Mouse (Mus musculus) heart, embryonic 15.5 days (tissue): ENCODE results near the gene 4632433K11Rik. TPM values are rescaled to one million over a fixed set of nuclear protein-coding genes. Genes with fewer than 3 reads are reported as not detected.
"Not testable (repeated sequence)": the region's sequence is repeated elsewhere in the genome, so short reads cannot be mapped to it uniquely, and the experiment has no call there.

Source experiments
- ATAC-seq: fragments of 200-750 bp; cut with Nextera tagmentation; replicated peaks from 2 replicates; pipeline ENCODE4 v1.8.0; 2017; ENCODE audit warnings: low read depth, moderate TSS enrichment; ENCODE audit not compliant: insufficient number of reproducible peaks, insufficient read depth, low FRiP score
- H3K27ac ChIP-seq: fragments of 300-500 bp; sonication (generic); 2 replicates; pipeline ENCODE4 v1.5.1; 2015; ENCODE audit warnings: mild to moderate bottlenecking, inconsistent platforms
- H3K27me3 ChIP-seq: fragments of 300-500 bp; sonication (generic); 2 replicates; pipeline ENCODE4 v1.6.1; 2015; ENCODE audit warnings: inconsistent platforms
- H3K36me3 ChIP-seq: fragments of 300-500 bp; sonication (generic); 2 replicates; pipeline ENCODE4 v1.6.1; 2015; ENCODE audit warnings: mild to moderate bottlenecking, inconsistent platforms
- H3K4me1 ChIP-seq: fragments of 300-500 bp; sonication (generic); replicated peaks from 2 replicates; pipeline ENCODE4 v1.6.1; 2015; ENCODE audit warnings: inconsistent platforms
- H3K4me2 ChIP-seq: fragments of 300-500 bp; sonication (generic); 2 replicates; pipeline ENCODE4 v1.6.1; 2015; ENCODE audit warnings: inconsistent platforms, mild to moderate bottlenecking, moderate library complexity
- H3K4me3 ChIP-seq: fragments of 300-500 bp; sonication (generic); 2 replicates; pipeline ENCODE4 v1.5.1; 2015; ENCODE audit warnings: mild to moderate bottlenecking, inconsistent platforms
- H3K9ac ChIP-seq: fragments of 300-500 bp; sonication (generic); 2 replicates; pipeline ENCODE4 v1.6.1; 2015; ENCODE audit warnings: mild to moderate bottlenecking, inconsistent platforms
- H3K9me3 ChIP-seq: fragments of 300-500 bp; sonication (generic); replicated peaks from 2 replicates; pipeline ENCODE4 v1.6.1; 2016; ENCODE audit warnings: inconsistent platforms
- WGBS: fragments of 180-500 bp; shearing (Covaris S2); methylation state at CpG from one replicate; pipeline ENCODE4 v1.1.7; 2015; ENCODE audit warnings: mixed read lengths; 5-methylcytosine and 5-hydroxymethylcytosine counted together
- polyA plus RNA-seq: library from polyadenylated mRNA; unstranded; fragments of >200 nt; fragmentation: Nextera tagmentation; extraction: Ambion mirVana; gene quantifications from 2 replicates; pipeline ENCODE4 v1.2.1, GENCODE M21; 2015

Gene 4632433K11Rik
- not detected in 2 replicates for polyA plus RNA-seq

DNA sequence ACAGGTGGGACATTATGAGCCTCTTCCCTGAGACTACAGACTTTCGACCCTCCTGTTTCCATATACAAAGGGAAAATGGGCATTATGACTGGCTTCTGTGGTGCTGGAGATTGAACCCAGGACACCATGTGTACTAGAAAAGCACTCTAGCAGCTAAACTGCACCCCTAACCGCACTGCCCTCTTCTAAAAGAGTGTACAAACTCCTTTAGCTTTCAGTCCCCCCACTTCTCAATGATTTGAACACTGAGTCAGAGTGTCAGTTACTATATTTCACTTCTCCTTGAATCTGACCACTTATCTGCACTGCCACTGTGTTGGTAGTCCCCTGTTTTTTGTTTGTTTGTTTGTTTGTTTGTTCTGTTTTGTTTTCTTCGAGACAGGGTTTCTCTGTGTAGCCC lies at the start of gene 4632433K11Rik:
TSS of gene 4632433K11Rik (plus strand) at position 301 of the 400 bp plus-strand sequence.
- Histone ChIP-seq H3K4me3 (no peak within 1 kb of the TSS), H3K27me3 (no peaks in the 10 kb centered on the region), H3K36me3 (peaks cover 72% of the 10 kb centered on the region), H3K9me3 (peaks cover 24% of the 10 kb centered on the region), H3K4me1 (peaks cover 7% of the 10 kb centered on the region), H3K9ac (no peak within 1 kb of the TSS), H3K27ac (no peak within 1 kb of the TSS), H3K4me2 (no peak within 1 kb of the TSS)
- WGBS = 91% methylated on average over 3 of the region's 3 CpGs
- ATAC-seq = no peak

DNA sequence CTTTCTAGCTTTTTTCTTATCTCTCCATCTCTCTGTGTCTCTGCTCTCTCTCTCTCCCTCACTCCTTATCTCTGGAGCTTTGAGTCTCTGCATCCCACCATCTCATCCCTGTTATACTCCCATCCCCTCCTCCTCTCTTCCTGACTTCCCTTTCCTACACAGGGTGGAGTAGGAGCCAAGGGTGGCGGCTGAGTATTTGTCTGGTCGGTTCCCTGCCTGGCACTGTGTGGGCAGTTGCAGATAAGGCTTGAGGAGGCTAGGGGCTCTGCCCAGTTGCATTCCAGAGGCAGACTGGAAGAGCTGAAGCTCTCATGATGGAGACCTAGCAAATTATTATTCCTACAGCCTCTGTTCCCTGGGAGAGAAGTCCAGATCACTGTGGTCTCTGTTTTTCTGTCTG lies 45.7 kb upstream of the 4632433K11Rik start:
- WGBS = 23% methylated on average over 2 of the region's 2 CpGs
- Histone ChIP-seq H3K36me3 (peaks cover 10% of the 10 kb centered on the region), H3K9me3 (no peaks in the 10 kb centered on the region), H3K4me1 (peaks cover under 1% of the 10 kb centered on the region; the same call in 1 of the 2 replicates), H3K9ac (no peak overlapping the region), H3K4me2 (no peak overlapping the region), H3K27me3 (peaks cover 5% of the 10 kb centered on the region), H3K27ac (no peak overlapping the region), H3K4me3 (no peak overlapping the region)
- ATAC-seq = 0 out of 2 replicates have a peak, but pooled peaks have one; percentile 49

DNA sequence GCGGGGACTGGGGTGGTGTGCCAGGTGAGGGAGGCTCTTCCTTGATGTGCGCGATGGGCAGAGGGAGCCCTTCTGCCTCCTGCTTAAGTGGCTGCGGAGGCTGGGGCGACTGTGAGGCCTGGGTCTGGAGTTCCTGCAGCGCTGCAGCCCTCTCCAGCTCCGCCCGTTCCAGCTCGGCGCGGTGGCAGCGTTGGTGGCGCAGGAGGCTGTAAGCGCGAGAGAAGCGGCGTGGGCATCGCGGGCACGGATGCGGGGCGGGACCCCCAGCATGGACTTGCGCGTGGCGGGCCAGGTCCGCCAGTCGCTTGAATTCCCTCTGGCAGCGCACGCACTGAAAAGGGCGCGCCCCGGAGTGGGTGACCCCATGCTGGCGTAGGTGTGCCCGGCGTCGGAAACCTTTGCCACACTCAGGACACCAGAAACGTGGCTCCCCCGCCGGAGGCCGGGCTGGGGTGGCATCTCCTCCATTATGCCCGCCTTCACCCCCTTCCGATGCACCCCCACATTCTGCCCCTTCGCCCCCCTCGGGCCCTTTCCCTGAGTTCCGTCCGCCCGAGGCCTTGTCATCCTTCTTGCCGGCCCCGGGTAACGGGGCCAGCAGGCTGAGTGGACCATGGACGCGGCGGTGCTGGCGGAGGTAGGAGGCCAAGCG lies 40.4 kb upstream of the 4632433K11Rik start:
- Histone ChIP-seq H3K4me3 (peak overlapping the region; percentile 71), H3K4me1 (peaks cover 27% of the 10 kb centered on the region), H3K36me3 (peaks cover 22% of the 10 kb centered on the region), H3K4me2 (peak overlapping the region; percentile 82), H3K27me3 (peaks cover 20% of the 10 kb centered on the region), H3K27ac (no peak overlapping the region), H3K9ac (no peak overlapping the region), H3K9me3 (no peaks in the 10 kb centered on the region)
- no peak for ATAC-seq
- 43% methylated on average over 51 of the region's 55 CpGs for WGBS

DNA sequence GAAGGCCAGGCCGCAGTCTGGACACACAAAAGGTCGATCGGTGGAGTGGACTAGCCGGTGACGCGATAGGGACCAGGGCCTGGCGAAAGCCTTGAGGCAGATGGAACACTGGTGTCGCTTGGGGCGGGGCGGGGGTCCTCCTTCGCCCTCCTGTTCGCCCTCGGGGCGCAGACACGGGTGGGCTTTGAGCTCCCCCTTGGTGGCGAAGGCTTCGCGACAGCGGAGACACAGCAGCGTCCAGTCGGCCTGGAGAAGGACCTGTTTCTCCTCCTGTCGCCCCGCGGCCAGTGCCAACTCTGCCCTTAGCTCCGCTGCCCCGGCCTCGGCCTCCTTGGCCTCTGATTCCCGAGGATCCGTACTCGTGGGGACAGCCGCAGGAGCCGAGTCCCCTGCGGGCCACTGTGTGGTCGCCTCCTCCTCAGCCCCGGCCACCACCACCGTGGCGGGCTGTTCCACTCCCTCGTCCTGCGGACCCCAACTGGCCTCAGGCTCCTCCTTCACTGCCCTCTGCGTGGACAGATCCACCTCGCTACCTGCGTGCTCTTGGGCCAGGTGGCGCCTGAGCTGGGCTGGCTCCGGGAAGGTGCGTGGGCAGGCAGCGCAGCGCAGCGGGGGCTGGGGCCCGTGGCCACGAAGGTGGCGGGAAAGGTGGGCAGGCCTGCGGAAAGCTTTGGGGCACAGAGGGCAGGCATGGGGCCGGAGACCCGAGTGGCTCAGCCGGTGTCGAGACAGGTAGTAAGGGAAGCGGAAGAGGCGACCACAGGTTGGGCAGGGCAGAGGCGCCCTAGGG lies 39.7 kb upstream of the 4632433K11Rik start:
- WGBS = 49% methylated on average over 59 of the region's 59 CpGs
- Histone ChIP-seq H3K27ac (no peak overlapping the region), H3K36me3 (peaks cover 22% of the 10 kb centered on the region), H3K4me1 (peaks cover 27% of the 10 kb centered on the region), H3K4me3 (peak overlapping the region; percentile 71), H3K27me3 (peaks cover 20% of the 10 kb centered on the region), H3K9ac (peak overlapping the region; percentile 10; the same call in 1 of the 2 replicates), H3K9me3 (no peaks in the 10 kb centered on the region), H3K4me2 (peak overlapping the region; percentile 82)
- ATAC-seq = no peak

DNA sequence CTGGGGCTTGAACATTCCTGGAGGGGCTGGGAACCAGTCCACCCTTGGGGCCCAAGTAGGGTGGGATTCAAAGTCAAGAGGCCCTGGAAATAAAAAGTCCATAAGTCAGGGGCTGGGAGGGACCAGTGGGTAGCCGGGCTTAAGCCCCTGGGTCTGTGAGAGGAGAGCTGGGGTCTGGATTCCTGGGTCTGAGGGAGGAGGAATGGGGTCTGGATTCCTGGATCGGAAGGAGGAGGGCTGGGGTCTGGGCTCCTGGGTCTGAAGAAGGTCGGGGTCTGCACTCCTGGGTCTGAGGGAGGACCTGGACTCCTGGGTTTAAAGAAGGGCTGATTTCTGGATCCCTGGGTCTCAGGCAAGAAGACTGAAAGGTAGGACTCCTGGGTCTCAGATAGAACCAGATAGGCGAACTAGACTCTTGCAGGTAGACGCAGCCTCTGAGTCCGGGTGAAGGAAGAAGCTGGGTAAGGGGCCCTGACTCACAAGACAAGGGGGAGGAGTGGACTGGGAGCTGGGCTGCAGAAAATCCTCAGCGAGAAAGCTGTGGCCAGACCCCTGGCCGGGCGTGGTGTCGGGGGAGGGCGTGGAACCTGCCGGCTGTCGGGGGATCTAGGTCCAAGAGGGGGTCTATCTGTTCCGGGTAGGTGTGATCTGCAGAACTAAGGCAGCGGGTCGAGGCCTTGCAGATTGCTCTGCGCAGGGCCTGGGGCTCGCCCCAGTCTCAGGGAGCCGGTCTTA lies 38.5 kb upstream of the 4632433K11Rik start:
- Histone ChIP-seq H3K4me3 (peak overlapping the region; percentile 71), H3K4me1 (peaks cover 27% of the 10 kb centered on the region), H3K27me3 (peaks cover 20% of the 10 kb centered on the region), H3K9ac (peak overlapping the region; percentile 75), H3K27ac (peak overlapping the region; percentile 59), H3K9me3 (no peaks in the 10 kb centered on the region), H3K4me2 (peak overlapping the region; percentile 82), H3K36me3 (peaks cover 22% of the 10 kb centered on the region)
- WGBS = 6% methylated on average over 19 of the region's 19 CpGs
- ATAC-seq = peak; percentile 32; the same call in 1 of the 2 replicates

DNA sequence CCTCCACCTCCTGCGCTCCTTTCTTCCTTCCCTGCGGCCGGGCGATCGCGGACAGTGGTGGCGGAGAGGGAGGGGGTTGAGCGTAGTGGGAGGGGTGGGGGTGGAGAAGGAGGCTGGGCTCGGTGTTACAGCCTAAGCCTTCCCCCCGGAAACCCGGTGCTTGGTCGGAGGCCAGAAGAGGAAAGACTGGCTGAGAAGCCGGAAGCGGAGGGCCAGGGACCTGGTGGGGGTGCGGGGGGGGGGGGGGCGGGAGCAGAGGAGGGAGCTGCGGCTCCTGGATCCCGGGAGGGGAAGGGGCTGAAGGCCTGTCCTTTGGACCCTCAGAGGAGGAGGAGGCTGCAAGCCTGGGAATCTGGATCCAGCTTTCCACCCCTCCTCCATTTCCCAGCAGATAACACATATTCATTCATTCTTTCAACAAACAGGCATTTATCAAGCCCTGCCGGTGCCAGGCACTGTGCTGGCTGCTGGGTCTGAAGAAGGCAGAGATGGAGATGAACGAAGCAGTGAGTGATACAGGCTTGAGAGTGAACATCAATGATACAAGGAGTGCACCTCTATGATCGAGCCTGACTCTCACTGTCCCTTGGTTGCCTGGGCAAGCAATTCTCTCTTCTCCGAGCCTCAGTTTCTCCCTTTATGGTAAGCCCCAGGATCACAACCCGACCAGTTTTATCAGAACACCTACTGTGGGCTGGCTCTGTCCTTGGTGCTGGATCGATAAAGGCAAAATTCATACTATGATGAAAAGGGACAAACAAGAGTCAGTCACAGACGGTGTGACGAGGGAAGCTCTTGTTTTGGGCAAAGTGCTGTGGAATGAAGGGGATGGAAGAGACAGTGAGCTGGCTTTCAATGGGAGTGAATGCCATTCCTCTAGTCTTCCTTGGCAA lies 37.7 kb upstream of the 4632433K11Rik start, which contains the start of gene Zfp579:
TSS of gene Zfp579 (minus strand) at position 156 of the 893 bp plus-strand sequence.
- Histone ChIP-seq H3K9ac (peak within 1 kb of the TSS; percentile 75), H3K4me3 (peak within 1 kb of the TSS; percentile 71), H3K27me3 (peaks cover 20% of the 10 kb centered on the region), H3K4me2 (peak within 1 kb of the TSS; percentile 82), H3K36me3 (peaks cover 22% of the 10 kb centered on the region), H3K27ac (peak within 1 kb of the TSS; percentile 59), H3K9me3 (no peaks in the 10 kb centered on the region), H3K4me1 (peaks cover 27% of the 10 kb centered on the region)
- WGBS = 8% methylated on average over 14 of the region's 26 CpGs
- peak; percentile 76 for ATAC-seq

- no peaks in the 10 kb centered on the region for H3K9me3 ChIP-seq
- H3K27ac ChIP-seq = peak overlapping the region; percentile 59; the same call in 1 of the 2 replicates
- peaks cover 22% of the 10 kb centered on the region for H3K36me3 ChIP-seq
- H3K4me3 ChIP-seq = peak overlapping the region; percentile 71
- peak overlapping the region; percentile 82 for H3K4me2 ChIP-seq
- peaks cover 27% of the 10 kb centered on the region for H3K4me1 ChIP-seq
- peaks cover 20% of the 10 kb centered on the region for H3K27me3 ChIP-seq
- 54% methylated on average over 8 of the region's 8 CpGs for WGBS
- ATAC-seq = no peak
- no peak overlapping the region for H3K9ac ChIP-seq
These were observed 37.0 kb upstream of the 4632433K11Rik start for GRCm38 (mm10) chr7:4996934-4997333.

- no peaks in the 10 kb centered on the region for H3K9me3 ChIP-seq
- peaks cover 14% of the 10 kb centered on the region for H3K4me1 ChIP-seq
- no peaks in the 10 kb centered on the region for H3K27me3 ChIP-seq
- H3K36me3 ChIP-seq = no peaks in the 10 kb centered on the region
- H3K4me3 ChIP-seq = no peak overlapping the region
- H3K4me2 ChIP-seq = no peak overlapping the region
- ATAC-seq = no peak
- 61% methylated on average over 2 of the region's 2 CpGs for WGBS
- H3K27ac ChIP-seq = no peak overlapping the region
- H3K9ac ChIP-seq = no peak overlapping the region
These were observed 34.0 kb upstream of the 4632433K11Rik start for GRCm38 (mm10) chr7:4999876-5000275.

GRCm38 (mm10) chr7:5002876-5003275 lies 31.0 kb upstream of the 4632433K11Rik start:
- not testable (repeated sequence) for H3K4me2 ChIP-seq, H3K4me1 ChIP-seq, H3K27ac ChIP-seq, H3K9me3 ChIP-seq, H3K4me3 ChIP-seq, H3K9ac ChIP-seq, H3K27me3 ChIP-seq, ATAC-seq
- WGBS = 60% methylated on average over 8 of the region's 8 CpGs
- peaks cover 18% of the 10 kb centered on the region for H3K36me3 ChIP-seq

DNA sequence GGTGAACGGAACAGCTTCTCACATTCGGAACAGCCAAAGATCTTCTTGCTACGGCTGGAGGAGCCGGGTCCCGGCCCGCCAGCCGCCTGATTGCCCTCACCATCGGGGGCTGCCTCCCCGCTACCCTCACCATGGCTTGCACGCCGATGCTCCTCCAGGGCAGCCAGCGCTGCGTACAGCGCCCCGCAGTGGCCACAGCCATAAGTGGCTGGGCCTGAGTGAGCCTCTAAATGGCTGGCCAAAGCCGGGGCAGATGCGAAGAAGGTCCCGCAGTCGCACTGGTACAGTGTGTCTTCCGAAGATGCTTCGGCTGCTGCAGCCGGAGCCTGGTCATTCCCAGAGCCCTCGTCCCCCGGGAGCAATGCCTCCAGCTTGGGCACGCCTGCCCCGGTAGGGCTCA lies 25.7 kb upstream of the 4632433K11Rik start:
- H3K27ac ChIP-seq = no peak overlapping the region
- H3K27me3 ChIP-seq = no peaks in the 10 kb centered on the region
- no peak overlapping the region for H3K4me2 ChIP-seq
- H3K4me3 ChIP-seq = no peak overlapping the region
- H3K9me3 ChIP-seq = no peaks in the 10 kb centered on the region
- peaks cover 67% of the 10 kb centered on the region for H3K36me3 ChIP-seq
- WGBS = 95% methylated on average over 26 of the region's 26 CpGs
- ATAC-seq = no peak
- no peak overlapping the region for H3K9ac ChIP-seq
- no peaks in the 10 kb centered on the region; the same call in 1 of the 2 replicates for H3K4me1 ChIP-seq
